ENCODE assay signal across 11 mouse cellular contexts in the genomic region with DNA sequence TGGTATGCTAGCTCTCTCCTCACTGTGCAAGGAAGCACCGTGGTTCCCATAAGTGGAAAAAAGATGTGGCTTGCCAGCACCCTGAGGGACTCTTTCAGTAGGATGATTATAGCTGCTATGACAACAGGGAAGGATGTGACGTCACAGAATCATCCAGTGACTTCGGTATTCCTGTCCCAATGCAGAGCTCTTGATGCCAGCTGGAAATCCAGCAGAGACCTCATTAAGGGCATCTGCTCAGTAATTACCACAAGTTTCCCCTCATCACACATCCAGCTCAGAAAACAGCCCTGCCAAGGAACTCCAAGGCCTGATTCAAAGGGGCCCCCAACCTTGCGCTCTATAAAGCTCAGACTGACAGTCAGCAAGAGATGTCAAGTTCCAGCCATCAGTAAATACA. TPM values are rescaled to one million over a fixed set of nuclear protein-coding genes. Genes with fewer than 3 reads are reported as not detected.
A peak's percentile ranks its signal among the peaks of the same experiment; 100 is the strongest.
DNase-seq lines count a peak whose midpoint lies in the region; ATAC-seq and TF ChIP-seq lines count a peak whose summit lies in the region.
"Had no signal": no experiment of that assay in that cellular context is flagged by ENCODE, and none has a peak within 500 bp of the region (broad histone marks: within the 10 kb centered on the region; RNA-seq: fewer than 3 reads in every experiment).

No protein-coding gene starts in this region.

- H3K4me1 ChIP-seq in hindbrain, embryonic 13.5 days (replicated peaks) = peaks cover 4% of the 10 kb centered on the region; the same call in 1 of the 2 replicates
- no peaks in the 10 kb centered on the region for H3K4me1 ChIP-seq in hindbrain, embryonic 10.5 days (replicated peaks)
- no peaks in the 10 kb centered on the region for H3K4me1 ChIP-seq in hindbrain, postnatal 0 days (ENCODE audit: insufficient read depth, low read length)

- no peak for DNase-seq in hindbrain, embryonic 10.5 days (ENCODE audit: low spot score)
- peak; percentile 2 for DNase-seq in right cerebral cortex, postnatal 4 days
- DNase-seq in right cerebral cortex, postnatal 14 days = no peak
- DNase-seq in hindbrain, postnatal 0 days (ENCODE audit: low spot score) = peak; percentile 91
- DNase-seq in lung, postnatal 25 days (ENCODE audit: low spot score) = no peak
- DNase-seq in ovary, postnatal 10 days (ENCODE audit: low spot score) = no peak
- DNase-seq: cerebellum, postnatal 36 days; kidney, adult 2 months; liver had no signal

- no peaks in the 10 kb centered on the region for H3K9me3 ChIP-seq in hindbrain, embryonic 13.5 days
- no peaks in the 10 kb centered on the region for H3K9me3 ChIP-seq in hindbrain, embryonic 10.5 days
- no peaks in the 10 kb centered on the region for H3K9me3 ChIP-seq in hindbrain, postnatal 0 days (ENCODE audit: low read length)

- H3K36me3 ChIP-seq in hindbrain, embryonic 13.5 days = no peaks in the 10 kb centered on the region
- H3K36me3 ChIP-seq in hindbrain, embryonic 10.5 days = no peaks in the 10 kb centered on the region
- H3K36me3 ChIP-seq in hindbrain, postnatal 0 days (ENCODE audit: insufficient read depth, low read length) = no peaks in the 10 kb centered on the region

- peak; percentile 90 for ATAC-seq in hindbrain, embryonic 13.5 days (ENCODE audit: low FRiP score)
- ATAC-seq in hindbrain, postnatal 0 days = peak; percentile 93
- no peak for ATAC-seq in inflammation-experienced regulatory T-cells, adult 6 months

- no peak overlapping the region for H3K4me2 ChIP-seq in hindbrain, embryonic 13.5 days
- no peak overlapping the region for H3K4me2 ChIP-seq in hindbrain, postnatal 0 days (ENCODE audit: low read depth, low read length)

- H3K9ac ChIP-seq in hindbrain, embryonic 13.5 days = no peak overlapping the region
- no peak overlapping the region for H3K9ac ChIP-seq in hindbrain, postnatal 0 days (replicated peaks; ENCODE audit: low read length)

- H3K27me3 ChIP-seq in hindbrain, embryonic 13.5 days = no peaks in the 10 kb centered on the region
- H3K27me3 ChIP-seq in hindbrain, embryonic 10.5 days (ENCODE audit: insufficient read depth, poor library complexity, severe bottlenecking) = no peaks in the 10 kb centered on the region
- no peaks in the 10 kb centered on the region for H3K27me3 ChIP-seq in hindbrain, postnatal 0 days (ENCODE audit: insufficient read depth, low read length)

- 35% methylated on average over 4 of the region's 4 CpGs for WGBS in hindbrain, embryonic 13.5 days
- WGBS in hindbrain, embryonic 10.5 days = 64% methylated on average over 4 of the region's 4 CpGs
- WGBS in hindbrain, postnatal 0 days = 15% methylated on average over 4 of the region's 4 CpGs

- no peak for TF ChIP-seq CTCF in hindbrain, postnatal 0 days (IDR thresholded peaks at IDR 0.05; ENCODE audit: low read depth)

- H3K4me3 ChIP-seq in hindbrain, embryonic 13.5 days = no peak overlapping the region
- no peak overlapping the region for H3K4me3 ChIP-seq in hindbrain, embryonic 10.5 days
- H3K4me3 ChIP-seq in hindbrain, postnatal 0 days (ENCODE audit: low read length) = no peak overlapping the region

- no peak overlapping the region for H3K27ac ChIP-seq in hindbrain, embryonic 13.5 days
- no peak overlapping the region for H3K27ac ChIP-seq in hindbrain, embryonic 10.5 days
- H3K27ac ChIP-seq in hindbrain, postnatal 0 days = no peak overlapping the region

RNA-seq across cellular contexts. Expression of gene Pde1c, which starts 13.5 kb away (rescaled TPM):
- polyA plus RNA-seq in hindbrain, embryonic 13.5 days (2015; fragmentation: Nextera tagmentation; extraction: Ambion mirVana) = 13.8 and 16.2 TPM in 2 replicates
- 3.5 and 3.9 TPM in 2 replicates for polyA plus RNA-seq in hindbrain, embryonic 10.5 days (2016; fragmentation: Nextera tagmentation; extraction: Ambion mirVana)
- 51.0 and 56.0 TPM in 2 replicates for total RNA-seq in hindbrain, postnatal 0 days (2014; rRNA removed)
- 27.5 and 31.4 TPM in 2 replicates for polyA plus RNA-seq in hindbrain, postnatal 0 days (2015; fragmentation: Nextera tagmentation; extraction: Ambion mirVana)
- polyA plus RNA-seq in inflammation-experienced regulatory T-cells, adult 6 months (2017; shearing (Covaris generic)) = under 1 TPM in 2 of 3 experiments, not detected in 1; 0.11 to 0.36 TPM

Comparison
In these comparisons a context has a peak if more than half of its experiments do, and no peak if none do; other contexts are left out.
1. DNase-seq: peak in right cerebral cortex, postnatal 4 days (single experiment) and hindbrain, postnatal 0 days (single experiment); none in hindbrain, embryonic 10.5 days (single experiment), right cerebral cortex, postnatal 14 days (single experiment), lung, postnatal 25 days (single experiment) and ovary, postnatal 10 days (single experiment).